Mouse (Mus musculus) adrenal gland, postnatal 4 days (tissue): ENCODE results near the gene Olfr705. TPM values are rescaled to one million over a fixed set of nuclear protein-coding genes. Genes with fewer than 3 reads are reported as not detected.
"Not testable (repeated sequence)": the region's sequence is repeated elsewhere in the genome, so short reads cannot be mapped to it uniquely, and the experiment has no call there.

Experiments used
- DNase-seq, 2 experiments: peaks; one replicate each; pipeline ENCODE4 v3.0.0; 2021 to 2022; ENCODE audit warnings: low spot score in 2 of 2, mixed read lengths in 2 of 2
- long read RNA-seq, 2 experiments: library from polyadenylated mRNA; stranded (forward); transcript quantifications; one replicate each; pipeline ENCODE4 v2.0.0; 2021
- total RNA-seq, 2 experiments: library from RNA; stranded (reverse); gene quantifications; 2 replicates each; pipeline ENCODE4 v1.2.3; 2021

Olfr705 gene
- not detected for total RNA-seq
- long read RNA-seq, experiment 1, result 0 reads
- long read RNA-seq, experiment 2, result 0 reads

- DNase-seq, result no peak
These were observed at the start of gene Olfr705 for GRCm38 (mm10) chr7:106876791-106877190. Gene Olfr705, minus strand, starts transcription at chr7:106876891.

- not testable (repeated sequence) for DNase-seq
These were observed 44.3 kb upstream of the Olfr705 start for GRCm38 (mm10) chr7:106920961-106921360.

- no peak for DNase-seq
These were observed 31.0 kb upstream of the Olfr705 start, which contains the start of gene Olfr1532-ps1 for GRCm38 (mm10) chr7:106907676-106908075. Gene Olfr1532-ps1, plus strand, starts transcription at chr7:106908001.

GRCm38 (mm10) chr7:106901141-106901540, 24.4 kb upstream of the Olfr705 start, which contains the start of gene Olfr707:
Gene Olfr707, minus strand, starts transcription at chr7:106901241.
- DNase-seq, result not testable (repeated sequence)

GRCm38 (mm10) chr7:106888062-106888461, 11.4 kb upstream of the Olfr705 start, which contains the start of gene Olfr706:
Gene Olfr706, minus strand, starts transcription at chr7:106888162.
- no peak for DNase-seq

GRCm38 (mm10) chr7:106862885-106863284, 13.8 kb downstream of the Olfr705 start, which contains the start of gene Olfr704:
Gene Olfr704, plus strand, starts transcription at chr7:106863185.
- DNase-seq, result no peak

- DNase-seq, result no peak
These were observed 33.6 kb downstream of the Olfr705 start, which contains the start of gene Olfr703 for GRCm38 (mm10) chr7:106843060-106843459. Gene Olfr703, plus strand, starts transcription at chr7:106843360.

- DNase-seq, result no peak
These were observed 42.9 kb downstream of the Olfr705 start, which contains the start of gene Olfr702 for GRCm38 (mm10) chr7:106833793-106834192. Gene Olfr702, minus strand, starts transcription at chr7:106833893.

Other genes starting within 250 kb of the Olfr705 start
- gene Olfr693, start 196.3 kb downstream of the Olfr705 start, total RNA-seq, result not detected
- gene Olfr694, start 185.1 kb downstream of the Olfr705 start, total RNA-seq, result not detected
- not detected for gene Olfr695, start 160.5 kb downstream of the Olfr705 start, total RNA-seq
- not detected for gene Olfr697, start 134.4 kb downstream of the Olfr705 start, total RNA-seq
- not detected for gene Olfr698, start 121.5 kb downstream of the Olfr705 start, total RNA-seq
- gene Olfr699, start 83.7 kb downstream of the Olfr705 start, total RNA-seq, result not detected
- not detected for gene Olfr700, start 68.1 kb downstream of the Olfr705 start, total RNA-seq
- not detected for gene Olfr701, start 62.8 kb downstream of the Olfr705 start, total RNA-seq
- not detected for gene Olfr702, start 43.0 kb downstream of the Olfr705 start, total RNA-seq
- gene Olfr703, start 33.5 kb downstream of the Olfr705 start, total RNA-seq, result not detected
- not detected for gene Olfr704, start 13.7 kb downstream of the Olfr705 start, total RNA-seq
- not detected for gene Olfr706, start 11.3 kb upstream of the Olfr705 start, total RNA-seq
- not detected for gene Olfr707, start 24.4 kb upstream of the Olfr705 start, total RNA-seq
- gene Olfr1532-ps1, start 31.1 kb upstream of the Olfr705 start, total RNA-seq, result not detected
- under 1 TPM; 0.06 to 0.08 TPM for gene Olfr709-ps1, start 55.3 kb upstream of the Olfr705 start, total RNA-seq
- gene Olfr710, start 71.4 kb upstream of the Olfr705 start, total RNA-seq, result not detected
- not detected for gene Olfr6, start 87.0 kb upstream of the Olfr705 start, total RNA-seq
- not detected for gene Olfr711, start 98.6 kb upstream of the Olfr705 start, total RNA-seq
- not detected for gene Olfr2, start 129.2 kb upstream of the Olfr705 start, total RNA-seq
- gene Olfr713, start 154.3 kb upstream of the Olfr705 start, total RNA-seq, result not detected
- gene Olfr714, start 194.1 kb upstream of the Olfr705 start, total RNA-seq, result not detected
- gene Olfr17, start 216.3 kb upstream of the Olfr705 start, total RNA-seq, result not detected
- not detected for gene Olfr715b, start 233.5 kb upstream of the Olfr705 start, total RNA-seq